Mouse (Mus musculus) spleen, adult 2 months (tissue): ENCODE measurements at regions not wholly inside any gene's neighbourhood (a gene's known extent, or its start where the extent isn't known, plus 50 kb on each side); places are given as distances from the start of the nearest gene placed in this dataset.

Experiments
- CTCF ChIP-seq: fragments of 200-500 bp; IDR thresholded peaks from 2 replicates; pipeline ENCODE4 v1.5.1; 2011; ENCODE audit warnings: mild to moderate bottlenecking, inconsistent platforms; ENCODE audit not compliant: insufficient read depth, insufficient read length, insufficient replicate concordance; ENCODE audit errors: extremely low read depth
- POLR2A ChIP-seq: fragments of 200-500 bp; IDR thresholded peaks from 2 replicates; pipeline ENCODE4 v1.6.1; 2011; ENCODE audit warnings: low read depth, low read length, inconsistent platforms

DNA sequence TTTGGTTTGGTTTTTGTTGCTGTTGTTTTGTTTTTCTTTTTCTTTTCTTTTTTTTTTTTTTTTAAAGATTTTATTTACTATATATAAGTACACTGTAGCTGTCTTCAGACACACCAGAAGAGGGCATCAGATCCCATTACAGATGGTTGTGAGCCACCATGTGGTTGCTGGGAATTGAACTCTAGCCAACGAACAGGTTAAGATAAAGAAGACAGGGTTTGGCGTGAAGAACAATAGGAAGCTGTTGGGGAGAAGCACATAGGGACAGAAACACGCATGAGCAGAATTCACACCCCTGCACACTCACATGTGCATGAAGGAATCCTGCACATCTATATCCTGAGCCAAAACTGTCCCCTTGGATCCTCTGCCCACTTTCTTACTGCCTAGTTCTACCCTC lies 135.0 kb downstream of the Mrm1 start:
- TF ChIP-seq CTCF (no peak), POLR2A (no peak)
